Mouse (Mus musculus): ENCODE measurements at regions not wholly inside any gene's neighbourhood (a gene's known extent, or its start where the extent isn't known, plus 50 kb on each side); places are given as distances from the start of the nearest gene placed in this dataset.
A peak's percentile ranks its signal among the peaks of the same experiment; 100 is the strongest.
"Not testable (repeated sequence)": the region's sequence is repeated elsewhere in the genome, so short reads cannot be mapped to it uniquely, and the experiment has no call there.

DNA sequence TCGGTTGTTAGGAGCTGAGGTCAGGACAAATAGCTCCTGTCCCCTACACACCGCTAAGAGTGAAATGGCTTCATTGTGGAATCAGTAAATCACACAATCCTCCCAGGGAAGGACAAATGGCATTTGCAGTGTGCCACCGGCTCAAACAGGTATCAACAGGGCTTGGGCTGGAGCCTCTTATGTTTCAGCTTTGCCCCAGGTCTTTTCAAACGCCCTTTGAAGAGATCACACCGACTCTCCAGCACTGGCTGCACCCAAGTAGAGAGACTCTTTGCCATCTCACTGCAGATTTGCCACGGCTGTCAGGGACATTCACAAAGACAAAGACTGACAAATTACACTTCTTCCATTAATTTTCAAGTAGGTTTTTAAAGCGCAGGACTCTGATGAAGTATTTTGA is 217.7 kb downstream of the Mat2b start:
- Histone ChIP-seq H3K9ac (replicated peaks) (no peak overlapping the region), H3K4me2 (ENCODE audit: low read depth, low read length) (no peak overlapping the region), H3K36me3 (replicated peaks; ENCODE audit: insufficient read depth, low read length) (no peaks in the 10 kb centered on the region), H3K27ac (ENCODE audit: low read depth) (no peak overlapping the region), H3K4me1 (ENCODE audit: insufficient read depth) (no peaks in the 10 kb centered on the region), H3K27me3 (ENCODE audit: insufficient read depth, low read length) (no peaks in the 10 kb centered on the region), H3K4me3 (ENCODE audit: low read depth, low read length) (no peak overlapping the region), H3K9me3 (ENCODE audit: low read length) (no peaks in the 10 kb centered on the region)
- no peak for DNase-seq
- ATAC-seq: no peak
- WGBS (ENCODE audit: insufficient replicate concordance): 37% methylated on average over 7 of the region's 7 CpGs
- TF ChIP-seq CTCF (IDR thresholded peaks at IDR 0.05; ENCODE audit: low read depth): no peak
- no peak for TF ChIP-seq EP300 (IDR thresholded peaks at IDR 0.05; ENCODE audit: low read depth)

DNA sequence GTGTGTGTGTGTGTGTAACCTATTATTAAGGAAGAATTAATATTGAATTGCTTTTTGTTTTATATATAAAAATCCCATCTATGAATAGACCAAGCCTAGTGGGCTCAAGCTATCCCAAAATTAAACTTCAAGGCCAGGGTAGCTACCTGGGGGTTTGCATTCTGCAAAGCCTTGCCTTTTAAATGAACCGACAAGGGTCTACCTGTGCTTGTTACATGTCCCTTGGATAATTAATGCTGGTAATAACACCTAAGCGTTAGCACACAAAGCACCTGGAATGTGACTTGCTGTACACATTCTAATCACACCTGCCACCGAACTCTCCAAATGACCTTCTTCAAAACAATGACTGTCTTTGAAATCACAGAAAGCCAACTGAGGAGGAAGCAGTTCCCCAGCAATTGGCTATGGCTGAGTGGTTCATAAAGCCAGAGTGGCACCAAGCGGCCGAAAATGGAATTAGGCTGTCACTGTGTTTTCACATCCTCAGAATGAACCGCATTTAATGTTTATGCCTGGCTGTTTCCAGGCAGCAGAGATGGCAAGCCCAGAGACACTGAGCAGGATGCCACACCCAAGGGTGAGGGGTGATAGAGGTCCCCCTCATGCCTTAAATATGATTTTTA is 225.8 kb downstream of the Mat2b start:
- Histone ChIP-seq H3K4me1 (ENCODE audit: insufficient read depth) (no peaks in the 10 kb centered on the region), H3K4me2 (ENCODE audit: low read depth, low read length) (no peak overlapping the region), H3K27me3 (ENCODE audit: insufficient read depth, low read length) (no peaks in the 10 kb centered on the region), H3K4me3 (ENCODE audit: low read depth, low read length) (no peak overlapping the region), H3K36me3 (replicated peaks; ENCODE audit: insufficient read depth, low read length) (no peaks in the 10 kb centered on the region), H3K9ac (replicated peaks) (no peak overlapping the region), H3K27ac (ENCODE audit: low read depth) (no peak overlapping the region), H3K9me3 (ENCODE audit: low read length) (no peaks in the 10 kb centered on the region)
- no peak for ATAC-seq
- WGBS (ENCODE audit: insufficient replicate concordance): 30% methylated on average over 6 of the region's 6 CpGs
- no peak for TF ChIP-seq EP300 (IDR thresholded peaks at IDR 0.05; ENCODE audit: low read depth)
- TF ChIP-seq CTCF (IDR thresholded peaks at IDR 0.05; ENCODE audit: low read depth): peak; percentile 53
- no peak for DNase-seq

GRCm38 (mm10) chr11:40456571-40456970 is 238.4 kb downstream of the Mat2b start:
- no peaks in the 10 kb centered on the region for H3K9me3 ChIP-seq (ENCODE audit: low read length)
- H3K9ac ChIP-seq (replicated peaks): no peak overlapping the region
- DNase-seq: no peak
- H3K4me3 ChIP-seq (ENCODE audit: low read depth, low read length): no peak overlapping the region
- no peak for ATAC-seq
- H3K4me2 ChIP-seq (ENCODE audit: low read depth, low read length): no peak overlapping the region
- H3K4me1 ChIP-seq (ENCODE audit: insufficient read depth): no peaks in the 10 kb centered on the region
- no peaks in the 10 kb centered on the region for H3K27me3 ChIP-seq (ENCODE audit: insufficient read depth, low read length)
- no peaks in the 10 kb centered on the region for H3K36me3 ChIP-seq (replicated peaks; ENCODE audit: insufficient read depth, low read length)
- WGBS (ENCODE audit: insufficient replicate concordance): 86% methylated on average over 6 of the region's 6 CpGs
- TF ChIP-seq CTCF (IDR thresholded peaks at IDR 0.05; ENCODE audit: low read depth): no peak
- no peak for TF ChIP-seq EP300 (IDR thresholded peaks at IDR 0.05; ENCODE audit: low read depth)
- H3K27ac ChIP-seq (ENCODE audit: low read depth): no peak overlapping the region

GRCm38 (mm10) chr11:40454994-40455393 is 240.0 kb downstream of the Mat2b start:
- not testable (repeated sequence) for H3K27me3 ChIP-seq (ENCODE audit: insufficient read depth, low read length); H3K4me1 ChIP-seq (ENCODE audit: insufficient read depth); H3K9ac ChIP-seq (replicated peaks); DNase-seq; H3K4me3 ChIP-seq (ENCODE audit: low read depth, low read length); H3K27ac ChIP-seq (ENCODE audit: low read depth); H3K4me2 ChIP-seq (ENCODE audit: low read depth, low read length); ATAC-seq; H3K9me3 ChIP-seq (ENCODE audit: low read length); H3K36me3 ChIP-seq (replicated peaks; ENCODE audit: insufficient read depth, low read length)

DNA sequence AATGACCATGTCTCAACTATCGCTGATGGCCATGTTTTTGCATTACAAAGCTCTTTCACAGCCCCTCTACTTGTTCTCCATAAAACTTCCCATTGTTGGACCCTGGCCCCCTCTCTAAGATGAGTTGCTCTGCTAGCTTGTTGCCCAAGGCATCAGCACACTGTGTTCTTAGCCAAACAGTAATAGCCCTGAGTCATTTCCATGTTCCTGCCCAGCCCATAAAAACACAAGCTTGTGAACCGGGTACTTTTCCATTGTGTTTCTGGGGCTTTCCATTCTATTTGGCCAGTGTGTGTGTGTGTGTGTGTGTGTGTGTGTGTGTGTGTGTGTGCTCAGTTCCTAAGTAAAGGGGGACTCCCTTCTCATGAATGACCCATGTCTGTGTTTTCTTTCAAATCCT is 248.2 kb downstream of the Mat2b start:
- H3K27ac ChIP-seq (ENCODE audit: low read depth): no peak overlapping the region
- H3K4me1 ChIP-seq (ENCODE audit: insufficient read depth): no peaks in the 10 kb centered on the region
- H3K4me3 ChIP-seq (ENCODE audit: low read depth, low read length): no peak overlapping the region
- H3K27me3 ChIP-seq (ENCODE audit: insufficient read depth, low read length): no peaks in the 10 kb centered on the region
- no peaks in the 10 kb centered on the region for H3K9me3 ChIP-seq (ENCODE audit: low read length)
- H3K9ac ChIP-seq (replicated peaks): no peak overlapping the region
- ATAC-seq: no peak
- H3K36me3 ChIP-seq (replicated peaks; ENCODE audit: insufficient read depth, low read length): no peaks in the 10 kb centered on the region
- WGBS (ENCODE audit: insufficient replicate concordance): 68% methylated on average over 2 of the region's 2 CpGs
- H3K4me2 ChIP-seq (ENCODE audit: low read depth, low read length): no peak overlapping the region
- no peak for TF ChIP-seq CTCF (IDR thresholded peaks at IDR 0.05; ENCODE audit: low read depth)
- TF ChIP-seq EP300 (IDR thresholded peaks at IDR 0.05; ENCODE audit: low read depth): no peak
- DNase-seq: no peak

- 80% methylated on average over 1 of the region's 1 CpGs for WGBS (ENCODE audit: insufficient replicate concordance)
- H3K9me3 ChIP-seq (ENCODE audit: low read length): no peaks in the 10 kb centered on the region
These were observed 261.0 kb downstream of the Mat2b start for GRCm38 (mm10) chr11:40434002-40434401.

DNA sequence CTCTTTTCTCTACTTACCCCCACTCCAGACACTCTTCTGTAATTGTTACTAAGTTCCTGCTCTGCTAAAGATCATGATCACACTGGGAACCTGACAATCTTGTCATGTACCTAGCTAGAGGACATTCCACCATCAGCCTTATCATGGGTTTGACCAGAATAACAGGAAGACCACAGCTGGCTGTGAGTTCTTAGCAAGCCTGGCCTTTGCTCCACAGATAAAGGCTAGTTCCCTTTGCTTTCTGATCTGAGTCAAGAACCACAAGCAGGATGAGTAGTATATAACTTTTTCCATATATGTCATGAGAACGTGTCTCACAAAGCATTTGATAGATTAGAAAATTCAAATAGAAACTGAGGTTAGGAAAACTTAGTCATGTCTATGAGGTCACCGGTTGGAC is 266.1 kb downstream of the Mat2b start:
- DNase-seq (no peak), ATAC-seq (no peak)
- H3K4me1 ChIP-seq (ENCODE audit: insufficient read depth): no peaks in the 10 kb centered on the region
- no peak for TF ChIP-seq EP300 (IDR thresholded peaks at IDR 0.05; ENCODE audit: low read depth)
- TF ChIP-seq CTCF (IDR thresholded peaks at IDR 0.05; ENCODE audit: low read depth): no peak
- H3K27ac ChIP-seq (ENCODE audit: low read depth): no peak overlapping the region
- H3K36me3 ChIP-seq (replicated peaks; ENCODE audit: insufficient read depth, low read length): no peaks in the 10 kb centered on the region
- no peak overlapping the region for H3K9ac ChIP-seq (replicated peaks)
- no peaks in the 10 kb centered on the region for H3K9me3 ChIP-seq (ENCODE audit: low read length)
- no peaks in the 10 kb centered on the region for H3K27me3 ChIP-seq (ENCODE audit: insufficient read depth, low read length)
- no peak overlapping the region for H3K4me3 ChIP-seq (ENCODE audit: low read depth, low read length)
- WGBS (ENCODE audit: insufficient replicate concordance): 61% methylated on average over 2 of the region's 2 CpGs
- no peak overlapping the region for H3K4me2 ChIP-seq (ENCODE audit: low read depth, low read length)

More at GRCm38 (mm10) chr11:40434002-40434401, 261.0 kb downstream of the Mat2b start:
- ATAC-seq (no peak), DNase-seq (no peak)
- H3K27ac ChIP-seq (ENCODE audit: low read depth): no peak overlapping the region
- H3K4me3 ChIP-seq (ENCODE audit: low read depth, low read length): no peak overlapping the region
- no peaks in the 10 kb centered on the region for H3K36me3 ChIP-seq (replicated peaks; ENCODE audit: insufficient read depth, low read length)
- no peaks in the 10 kb centered on the region for H3K4me1 ChIP-seq (ENCODE audit: insufficient read depth)
- TF ChIP-seq CTCF (IDR thresholded peaks at IDR 0.05; ENCODE audit: low read depth): no peak
- no peak for TF ChIP-seq EP300 (IDR thresholded peaks at IDR 0.05; ENCODE audit: low read depth)
- H3K27me3 ChIP-seq (ENCODE audit: insufficient read depth, low read length): no peaks in the 10 kb centered on the region
- no peak overlapping the region for H3K9ac ChIP-seq (replicated peaks)
- no peak overlapping the region for H3K4me2 ChIP-seq (ENCODE audit: low read depth, low read length)
